Mouse (Mus musculus) ovary, adult 10 weeks (tissue): ENCODE results near the gene Gm21149. TPM values are rescaled to one million over a fixed set of nuclear protein-coding genes. Genes with fewer than 3 reads are reported as not detected.

Experiments
- polyA plus RNA-seq: library from polyadenylated mRNA; stranded (reverse); fragments of 350-450 nt; fragmentation: Illumina TruSeq; extraction: RNeasy Lipid Tissue Mini Kit (QIAGEN cat#74804); gene quantifications from one replicate; pipeline ENCODE4 v1.2.3, GENCODE M21; 2014

Gm21149 gene
- polyA plus RNA-seq: 7.7 TPM

GRCm38 (mm10) chr5:15476423-15476822 lies at the start of gene Gm21149:
TSS of gene Gm21149 (minus strand) at chr5:15476523.

Other genes with a start within 250 kb of the Gm21149 start
- 2.0 TPM for gene Gm21190, start 52.7 kb upstream of the Gm21149 start, polyA plus RNA-seq
- gene Gm21083, start 100.8 kb upstream of the Gm21149 start, polyA plus RNA-seq: 0.43 TPM
- 1.1 TPM for gene Speer4d, start 142.5 kb upstream of the Gm21149 start, polyA plus RNA-seq
- gene 4930572O03Rik, start 180.5 kb upstream of the Gm21149 start, polyA plus RNA-seq: not detected
- 2.2 TPM for gene Speer4c, start 237.7 kb upstream of the Gm21149 start, polyA plus RNA-seq